Mouse (Mus musculus): ENCODE data around the gene Tpte. TPM values are rescaled to one million over a fixed set of nuclear protein-coding genes. Genes with fewer than 3 reads are reported as not detected.

Tpte gene
- polyA plus RNA-seq, 1 experiment from 2014 or later, result 0.06 TPM

- no peaks in the 10 kb centered on the region for H3K4me1 ChIP-seq (ENCODE audit: insufficient read depth, low read length)
- ATAC-seq (ENCODE audit: low FRiP score, low TSS enrichment), result no peak
- H3K9me3 ChIP-seq (ENCODE audit: low read length), result no peaks in the 10 kb centered on the region
These were observed 52.2 kb downstream of the Tpte start for GRCm38 (mm10) chr8:22335426-22335825.

GRCm38 (mm10) chr8:22359359-22359758, 76.1 kb downstream of the Tpte start:
- no peaks in the 10 kb centered on the region for H3K27me3 ChIP-seq (ENCODE audit: insufficient read depth, low read length)
- H3K4me1 ChIP-seq (ENCODE audit: insufficient read depth, low read length), result no peaks in the 10 kb centered on the region
- no peak overlapping the region for H3K27ac ChIP-seq (ENCODE audit: low read length)
- no peaks in the 10 kb centered on the region for H3K36me3 ChIP-seq (ENCODE audit: insufficient read depth, low read length)
- H3K4me2 ChIP-seq (replicated peaks; ENCODE audit: low read depth, low read length), result no peak overlapping the region
- 0 out of 2 replicates have a peak, but pooled peaks cover 4% of the 10 kb centered on the region for H3K9me3 ChIP-seq (ENCODE audit: low read length)
- no peak overlapping the region for H3K9ac ChIP-seq (replicated peaks; ENCODE audit: low read length)
- ATAC-seq (ENCODE audit: low FRiP score, low TSS enrichment), result no peak
- no peak overlapping the region for H3K4me3 ChIP-seq (ENCODE audit: low read length)
- WGBS, result 71% methylated on average over 6 of the region's 6 CpGs

More at GRCm38 (mm10) chr8:22335426-22335825, 52.2 kb downstream of the Tpte start:
- Histone ChIP-seq H3K9ac (replicated peaks; ENCODE audit: low read length) (no peak overlapping the region), H3K27me3 (ENCODE audit: insufficient read depth, low read length) (no peaks in the 10 kb centered on the region), H3K36me3 (ENCODE audit: insufficient read depth, low read length) (no peaks in the 10 kb centered on the region), H3K4me3 (ENCODE audit: low read length) (no peak overlapping the region), H3K4me2 (replicated peaks; ENCODE audit: low read depth, low read length) (no peak overlapping the region), H3K27ac (ENCODE audit: low read length) (no peak overlapping the region)
- WGBS, result 63% methylated on average over 13 of the region's 13 CpGs

- 83% methylated on average over 6 of the region's 6 CpGs for WGBS
- no peak overlapping the region for H3K4me3 ChIP-seq (ENCODE audit: low read length)
- ATAC-seq (ENCODE audit: low FRiP score, low TSS enrichment), result no peak
- no peaks in the 10 kb centered on the region for H3K4me1 ChIP-seq (ENCODE audit: insufficient read depth, low read length)
- no peaks in the 10 kb centered on the region for H3K36me3 ChIP-seq (ENCODE audit: insufficient read depth, low read length)
- H3K27me3 ChIP-seq (ENCODE audit: insufficient read depth, low read length), result no peaks in the 10 kb centered on the region
- H3K9ac ChIP-seq (replicated peaks; ENCODE audit: low read length), result no peak overlapping the region
- no peak overlapping the region for H3K4me2 ChIP-seq (replicated peaks; ENCODE audit: low read depth, low read length)
- H3K9me3 ChIP-seq (ENCODE audit: low read length), result 0 out of 2 replicates have a peak, but pooled peaks cover 4% of the 10 kb centered on the region
- H3K27ac ChIP-seq (ENCODE audit: low read length), result no peak overlapping the region
These were observed 76.6 kb downstream of the Tpte start for GRCm38 (mm10) chr8:22359882-22360281.

- H3K4me1 ChIP-seq (ENCODE audit: insufficient read depth, low read length), result no peaks in the 10 kb centered on the region
- no peaks in the 10 kb centered on the region for H3K9me3 ChIP-seq (ENCODE audit: low read length)
- peaks cover 24% of the 10 kb centered on the region; the same call in 1 of the 2 replicates for H3K36me3 ChIP-seq (ENCODE audit: insufficient read depth, low read length)
- H3K9ac ChIP-seq (replicated peaks; ENCODE audit: low read length), result no peak overlapping the region
- WGBS, result 95% methylated on average over 5 of the region's 5 CpGs
- H3K27ac ChIP-seq (ENCODE audit: low read length), result no peak overlapping the region
- no peak overlapping the region for H3K4me2 ChIP-seq (replicated peaks; ENCODE audit: low read depth, low read length)
- no peak for ATAC-seq (ENCODE audit: low FRiP score, low TSS enrichment)
- no peaks in the 10 kb centered on the region for H3K27me3 ChIP-seq (ENCODE audit: insufficient read depth, low read length)
- H3K4me3 ChIP-seq (ENCODE audit: low read length), result no peak overlapping the region
These were observed 93.1 kb downstream of the Tpte start for GRCm38 (mm10) chr8:22376311-22376710.

GRCm38 (mm10) chr8:22376903-22377302, 93.7 kb downstream of the Tpte start:
- 52% methylated on average over 5 of the region's 5 CpGs for WGBS
- peaks cover 30% of the 10 kb centered on the region; the same call in 1 of the 2 replicates for H3K36me3 ChIP-seq (ENCODE audit: insufficient read depth, low read length)
- no peaks in the 10 kb centered on the region for H3K9me3 ChIP-seq (ENCODE audit: low read length)
- no peak overlapping the region for H3K9ac ChIP-seq (replicated peaks; ENCODE audit: low read length)
- H3K27ac ChIP-seq (ENCODE audit: low read length), result no peak overlapping the region
- no peak overlapping the region for H3K4me3 ChIP-seq (ENCODE audit: low read length)
- peak; percentile 80; the same call in 1 of the 2 replicates for ATAC-seq (ENCODE audit: low FRiP score, low TSS enrichment)
- H3K4me1 ChIP-seq (ENCODE audit: insufficient read depth, low read length), result no peaks in the 10 kb centered on the region
- H3K27me3 ChIP-seq (ENCODE audit: insufficient read depth, low read length), result no peaks in the 10 kb centered on the region
- no peak overlapping the region for H3K4me2 ChIP-seq (replicated peaks; ENCODE audit: low read depth, low read length)

- no peak overlapping the region for H3K27ac ChIP-seq (ENCODE audit: low read length)
- no peak overlapping the region for H3K4me3 ChIP-seq (ENCODE audit: low read length)
- no peak for ATAC-seq (ENCODE audit: low FRiP score, low TSS enrichment)
- H3K36me3 ChIP-seq (ENCODE audit: insufficient read depth, low read length), result peaks cover 48% of the 10 kb centered on the region
- WGBS, result 94% methylated on average over 11 of the region's 11 CpGs
- H3K27me3 ChIP-seq (ENCODE audit: insufficient read depth, low read length), result no peaks in the 10 kb centered on the region
- no peaks in the 10 kb centered on the region for H3K4me1 ChIP-seq (ENCODE audit: insufficient read depth, low read length)
- no peak overlapping the region for H3K4me2 ChIP-seq (replicated peaks; ENCODE audit: low read depth, low read length)
- no peaks in the 10 kb centered on the region for H3K9me3 ChIP-seq (ENCODE audit: low read length)
- no peak overlapping the region for H3K9ac ChIP-seq (replicated peaks; ENCODE audit: low read length)
These were observed 97.7 kb downstream of the Tpte start for GRCm38 (mm10) chr8:22380934-22381333.

GRCm38 (mm10) chr8:22382824-22383595, 99.8 kb downstream of the Tpte start:
- H3K36me3 ChIP-seq (ENCODE audit: insufficient read depth, low read length), result peaks cover 40% of the 10 kb centered on the region
- H3K9ac ChIP-seq (replicated peaks; ENCODE audit: low read length), result no peak overlapping the region
- no peak overlapping the region for H3K27ac ChIP-seq (ENCODE audit: low read length)
- no peak overlapping the region for H3K4me3 ChIP-seq (ENCODE audit: low read length)
- no peaks in the 10 kb centered on the region for H3K9me3 ChIP-seq (ENCODE audit: low read length)
- ATAC-seq (ENCODE audit: low FRiP score, low TSS enrichment), result no peak
- 87% methylated on average over 19 of the region's 19 CpGs for WGBS
- H3K4me2 ChIP-seq (replicated peaks; ENCODE audit: low read depth, low read length), result no peak overlapping the region
- H3K4me1 ChIP-seq (ENCODE audit: insufficient read depth, low read length), result no peaks in the 10 kb centered on the region
- H3K27me3 ChIP-seq (ENCODE audit: insufficient read depth, low read length), result no peaks in the 10 kb centered on the region

- peaks cover 51% of the 10 kb centered on the region for H3K36me3 ChIP-seq (ENCODE audit: insufficient read depth, low read length)
These were observed 101.9 kb downstream of the Tpte start for GRCm38 (mm10) chr8:22385158-22385557.

GRCm38 (mm10) chr8:22389874-22390273, 106.6 kb downstream of the Tpte start:
- WGBS, result 77% methylated on average over 10 of the region's 10 CpGs
- H3K9me3 ChIP-seq (ENCODE audit: low read length), result no peaks in the 10 kb centered on the region
- no peak; the same call in 1 of the 2 replicates for ATAC-seq (ENCODE audit: low FRiP score, low TSS enrichment)
- H3K9ac ChIP-seq (replicated peaks; ENCODE audit: low read length), result no peak overlapping the region
- H3K27me3 ChIP-seq (ENCODE audit: insufficient read depth, low read length), result no peaks in the 10 kb centered on the region
- H3K27ac ChIP-seq (ENCODE audit: low read length), result peak overlapping the region; percentile 4
- H3K4me1 ChIP-seq (ENCODE audit: insufficient read depth, low read length), result no peaks in the 10 kb centered on the region
- H3K4me2 ChIP-seq (replicated peaks; ENCODE audit: low read depth, low read length), result no peak overlapping the region
- H3K36me3 ChIP-seq (ENCODE audit: insufficient read depth, low read length), result peaks cover 27% of the 10 kb centered on the region
- no peak overlapping the region for H3K4me3 ChIP-seq (ENCODE audit: low read length)

More at GRCm38 (mm10) chr8:22385158-22385557, 101.9 kb downstream of the Tpte start:
- Histone ChIP-seq H3K4me2 (replicated peaks; ENCODE audit: low read depth, low read length) (no peak overlapping the region), H3K4me1 (ENCODE audit: insufficient read depth, low read length) (no peaks in the 10 kb centered on the region), H3K27me3 (ENCODE audit: insufficient read depth, low read length) (no peaks in the 10 kb centered on the region), H3K27ac (ENCODE audit: low read length) (no peak overlapping the region), H3K4me3 (ENCODE audit: low read length) (no peak overlapping the region), H3K9me3 (ENCODE audit: low read length) (no peaks in the 10 kb centered on the region), H3K9ac (replicated peaks; ENCODE audit: low read length) (no peak overlapping the region)
- no peak for ATAC-seq (ENCODE audit: low FRiP score, low TSS enrichment)
- 87% methylated on average over 6 of the region's 6 CpGs for WGBS

GRCm38 (mm10) chr8:22390766-22391463, 107.7 kb downstream of the Tpte start:
- Histone ChIP-seq H3K36me3 (ENCODE audit: insufficient read depth, low read length) (peaks cover 25% of the 10 kb centered on the region), H3K9ac (replicated peaks; ENCODE audit: low read length) (no peak overlapping the region), H3K27me3 (ENCODE audit: insufficient read depth, low read length) (no peaks in the 10 kb centered on the region), H3K27ac (ENCODE audit: low read length) (0 out of 2 replicates have a peak overlapping the region, but pooled peaks have one; percentile 9), H3K9me3 (ENCODE audit: low read length) (no peaks in the 10 kb centered on the region), H3K4me3 (ENCODE audit: low read length) (no peak overlapping the region), H3K4me2 (replicated peaks; ENCODE audit: low read depth, low read length) (no peak overlapping the region), H3K4me1 (ENCODE audit: insufficient read depth, low read length) (no peaks in the 10 kb centered on the region)
- ATAC-seq (ENCODE audit: low FRiP score, low TSS enrichment), result peak; percentile 85
- 71% methylated on average over 8 of the region's 8 CpGs for WGBS
